Mouse (Mus musculus) mouse embryonic stem cell (cell line): ENCODE data around the gene Stat5a.

Experiments
- in situ Hi-C, 2 experiments: fragments of 300-500 bp; cut with MboI; formaldehyde crosslinking; loops; 1 replicate in 1 of 2; 3 replicates in 1 of 2; pipeline ENCODE4 v1.14.3; 2019 to 2020; ENCODE audit warnings: low sequenced_read_pairs in 2 of 2, low pct_unique_long_range_greater_than_20kb in 1 of 2, mixed read lengths in 1 of 2; ENCODE audit not compliant: unreplicated experiment in 1 of 2

The Stat5a gene

GRCm38 (mm10) chr11:100858935-100859578 lies at the start of gene Stat5a:
Gene Stat5a, plus strand, starts transcription at chr11:100859351.
- in situ Hi-C loops: loop anchor here (25.0 kb wide), 1 partner anchor 203 kb away; the partner anchor contains the start of gene Naglu (in 2 of the 2)

DNA sequence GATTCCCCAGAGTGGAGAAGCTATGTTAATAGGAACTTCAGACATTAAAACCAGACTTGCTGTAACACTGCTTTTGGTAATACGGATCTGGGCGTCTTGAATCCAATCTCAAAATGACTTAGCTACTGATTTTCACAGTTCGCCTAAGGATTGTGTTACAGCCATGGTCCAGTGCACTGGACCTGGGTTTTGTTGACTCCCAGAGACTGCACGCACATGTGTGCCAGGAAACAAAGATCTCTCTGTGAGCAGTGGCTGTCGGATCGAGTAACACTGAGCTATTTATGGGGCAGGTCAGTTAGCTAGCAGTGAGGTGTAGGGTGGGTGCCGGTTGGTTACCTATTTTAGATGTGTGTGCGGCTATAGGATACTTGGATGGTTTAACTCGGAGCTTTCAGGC lies 48.6 kb upstream of the Stat5a start:
- in situ Hi-C loops: no loop called here

- in situ Hi-C loops: no loop called here
These were observed 48.0 kb upstream of the Stat5a start for GRCm38 (mm10) chr11:100811132-100811531.

DNA sequence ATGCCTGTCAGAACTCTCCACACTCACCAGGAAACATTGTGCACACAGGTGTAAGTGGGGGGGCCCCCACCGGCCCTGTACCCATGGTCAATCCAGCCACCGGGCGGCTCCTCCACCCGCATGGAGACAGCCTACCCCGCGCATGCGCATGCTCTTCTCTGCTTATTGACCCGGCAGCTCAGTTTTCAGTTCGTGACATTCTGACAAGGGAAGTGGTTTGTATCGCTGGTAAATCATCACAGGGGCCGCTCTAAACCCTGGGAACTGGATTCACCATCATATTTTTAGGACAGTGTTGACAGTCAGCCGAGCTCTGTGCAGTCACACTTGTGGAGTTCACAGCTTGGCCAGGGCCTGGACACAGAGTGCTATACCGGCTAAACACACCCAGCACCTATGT lies 44.7 kb upstream of the Stat5a start:
- in situ Hi-C loops: no loop called here

GRCm38 (mm10) chr11:100816342-100816741 lies 42.8 kb upstream of the Stat5a start:
- in situ Hi-C loops: no loop called here

GRCm38 (mm10) chr11:100816801-100817200 lies 42.4 kb upstream of the Stat5a start:
- in situ Hi-C loops: no loop called here

DNA sequence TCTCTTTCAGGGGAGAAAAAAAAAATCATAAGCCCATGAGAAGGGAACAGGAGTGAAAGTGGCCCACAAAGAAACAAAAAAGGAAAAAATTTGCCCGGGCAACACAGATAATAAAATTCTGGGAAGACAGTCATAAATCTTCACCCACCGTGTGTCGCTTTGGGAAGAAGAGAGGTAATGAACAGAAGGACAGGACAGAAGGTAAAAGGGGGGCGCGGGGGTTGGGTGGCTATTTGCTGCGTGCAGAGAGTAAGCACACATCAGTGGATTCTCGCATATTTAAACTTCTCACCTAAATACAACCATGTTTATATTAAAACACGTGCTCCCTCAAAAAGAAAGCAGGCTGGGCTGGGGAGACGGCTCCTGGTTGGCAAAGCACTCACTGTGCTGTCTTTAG lies 41.8 kb upstream of the Stat5a start:
- in situ Hi-C loops: no loop called here

GRCm38 (mm10) chr11:100818359-100819012 lies 40.7 kb upstream of the Stat5a start:
- in situ Hi-C loops: no loop called here

DNA sequence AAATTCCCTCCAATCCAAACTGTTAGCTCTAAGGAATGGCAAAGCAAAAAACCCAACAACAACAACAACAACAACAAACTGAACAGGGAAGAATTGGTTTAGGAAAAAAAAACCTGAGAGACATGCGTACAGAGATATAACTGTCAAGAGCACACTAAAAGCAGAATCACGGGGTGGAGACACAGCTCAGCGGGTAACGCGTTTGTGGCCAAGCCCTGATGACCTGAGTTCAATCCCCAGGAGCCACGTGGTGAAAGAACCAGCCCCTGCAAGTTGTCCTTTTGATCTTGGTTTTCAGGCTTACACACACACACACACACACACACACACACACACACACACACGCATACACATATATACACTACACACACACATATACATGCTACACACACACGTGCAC lies 40.1 kb upstream of the Stat5a start:
- in situ Hi-C loops: no loop called here

DNA sequence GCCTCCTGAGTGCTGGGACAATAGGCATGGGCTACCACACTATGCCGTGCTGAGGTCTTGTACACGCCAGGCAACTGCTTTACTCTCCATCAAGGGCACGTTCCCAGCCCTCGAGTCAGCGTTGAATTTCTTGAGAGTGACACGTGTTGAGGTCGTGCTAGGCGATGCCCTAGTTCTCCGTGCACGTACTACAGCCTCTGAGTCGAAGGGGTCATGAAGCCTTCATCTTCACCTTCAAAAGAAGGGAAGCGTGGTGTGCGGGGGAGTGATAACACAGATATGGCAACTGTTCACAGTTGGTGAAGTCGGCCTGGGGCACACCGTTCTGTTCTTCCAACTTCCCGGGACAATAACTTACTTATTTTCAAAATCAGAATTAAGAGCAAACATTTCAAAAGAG lies 39.5 kb upstream of the Stat5a start:
- in situ Hi-C loops: no loop called here

DNA sequence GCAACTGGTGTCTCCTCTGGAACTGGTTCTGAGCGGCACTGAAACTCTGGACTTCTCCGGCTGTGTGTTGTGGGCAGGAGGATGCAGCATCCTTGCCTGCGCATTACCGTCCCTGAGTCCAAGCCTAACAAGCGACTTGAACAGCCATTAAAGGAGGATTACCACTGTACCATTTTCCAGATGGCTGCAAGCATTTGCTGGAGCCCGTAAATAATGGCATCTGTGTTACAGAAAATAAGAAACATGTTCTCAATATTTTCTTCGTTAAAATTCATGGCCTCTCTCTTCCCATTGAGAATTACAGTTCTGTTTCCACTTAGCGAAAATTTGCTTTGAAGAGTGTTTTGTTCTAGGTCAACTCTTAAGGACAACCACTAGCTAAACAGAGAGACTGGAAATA lies 39.1 kb upstream of the Stat5a start:
- in situ Hi-C loops: no loop called here

DNA sequence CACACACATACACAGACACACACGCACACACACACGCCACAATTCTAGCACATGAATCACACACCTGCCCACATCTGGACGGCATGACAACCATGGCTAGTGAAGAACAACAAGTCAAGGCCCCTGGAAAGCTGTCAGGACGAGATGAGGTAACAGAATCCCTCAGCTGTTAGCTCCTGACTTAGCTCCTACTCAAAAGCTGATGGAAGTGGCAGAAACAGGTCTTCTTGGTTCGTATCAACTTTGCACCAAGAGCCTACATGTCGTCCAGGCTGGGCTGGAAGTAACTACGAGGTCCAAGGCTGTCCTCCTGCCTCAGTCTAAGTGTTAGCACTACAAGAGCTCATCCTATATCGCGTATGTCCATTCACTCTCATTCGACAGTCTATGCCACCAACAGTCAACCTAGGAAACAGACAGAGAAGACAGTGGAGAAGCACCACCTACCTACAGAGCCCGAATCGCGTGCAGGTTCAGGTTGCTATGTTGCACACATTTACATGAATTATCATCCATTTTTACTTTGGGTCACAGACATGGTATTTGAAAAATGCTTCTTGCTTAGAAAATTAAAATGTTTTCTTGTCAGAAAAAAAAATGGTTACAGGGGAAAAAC lies 37.4 kb upstream of the Stat5a start:
- in situ Hi-C loops: no loop called here

DNA sequence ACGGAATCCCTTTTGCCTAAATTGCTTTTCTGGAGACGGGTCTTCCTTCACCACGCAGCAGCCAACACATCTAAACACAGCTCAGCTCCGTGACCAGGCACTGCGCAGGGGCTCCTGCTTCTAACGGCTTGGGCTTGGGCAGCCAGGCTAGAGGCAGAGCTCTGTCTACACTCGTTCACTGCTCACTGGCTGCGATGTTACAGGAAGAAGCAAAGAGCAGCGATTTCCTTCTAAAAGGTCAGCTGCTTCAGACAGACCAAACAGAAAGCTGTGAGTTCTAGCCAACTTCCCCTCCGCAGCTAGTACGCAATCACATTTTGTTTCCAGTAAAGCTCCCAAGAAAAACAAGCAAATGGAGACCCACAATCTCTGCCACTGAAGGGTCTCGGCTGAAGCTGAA lies 36.8 kb upstream of the Stat5a start:
- in situ Hi-C loops: no loop called here

GRCm38 (mm10) chr11:100823543-100824313 lies 35.4 kb upstream of the Stat5a start:
- in situ Hi-C loops: no loop called here

DNA sequence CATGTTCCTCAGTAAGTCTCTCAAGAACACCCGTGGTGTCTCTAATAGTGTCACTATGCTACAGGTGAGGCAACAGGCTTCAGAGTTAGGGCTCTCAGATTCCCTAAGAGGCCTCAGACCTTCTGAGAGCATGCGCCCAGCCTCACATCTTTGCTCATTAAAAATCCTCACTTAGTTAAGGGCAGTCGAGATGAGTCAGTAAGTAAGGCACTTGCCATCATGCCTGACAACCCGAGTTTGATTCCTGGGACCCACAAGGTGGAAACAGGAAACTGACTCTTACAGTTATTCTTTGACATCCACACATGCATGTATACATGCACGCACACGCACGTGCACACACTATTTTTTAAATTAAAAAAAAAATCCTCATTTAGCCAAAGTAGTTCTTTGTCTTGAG lies 34.7 kb upstream of the Stat5a start:
- in situ Hi-C loops: no loop called here

DNA sequence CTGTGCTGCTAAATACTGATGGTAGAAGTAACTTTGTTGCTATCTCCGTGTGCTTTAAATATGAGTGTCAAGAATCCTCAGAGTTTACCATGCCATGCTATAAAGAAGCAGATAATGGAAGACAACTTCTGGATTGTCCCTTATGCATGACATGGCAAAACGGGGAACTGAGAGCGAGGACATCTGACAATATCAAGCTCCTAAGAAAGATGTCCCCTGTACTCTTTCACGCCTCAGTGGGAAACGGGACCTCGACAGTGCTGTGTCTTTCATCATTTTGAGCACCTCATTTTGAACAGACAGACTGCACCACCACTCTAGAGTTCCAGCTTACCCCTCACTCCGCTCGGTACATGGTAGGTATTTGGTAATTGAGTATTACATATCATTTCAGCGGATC lies 33.7 kb upstream of the Stat5a start:
- in situ Hi-C loops: no loop called here

DNA sequence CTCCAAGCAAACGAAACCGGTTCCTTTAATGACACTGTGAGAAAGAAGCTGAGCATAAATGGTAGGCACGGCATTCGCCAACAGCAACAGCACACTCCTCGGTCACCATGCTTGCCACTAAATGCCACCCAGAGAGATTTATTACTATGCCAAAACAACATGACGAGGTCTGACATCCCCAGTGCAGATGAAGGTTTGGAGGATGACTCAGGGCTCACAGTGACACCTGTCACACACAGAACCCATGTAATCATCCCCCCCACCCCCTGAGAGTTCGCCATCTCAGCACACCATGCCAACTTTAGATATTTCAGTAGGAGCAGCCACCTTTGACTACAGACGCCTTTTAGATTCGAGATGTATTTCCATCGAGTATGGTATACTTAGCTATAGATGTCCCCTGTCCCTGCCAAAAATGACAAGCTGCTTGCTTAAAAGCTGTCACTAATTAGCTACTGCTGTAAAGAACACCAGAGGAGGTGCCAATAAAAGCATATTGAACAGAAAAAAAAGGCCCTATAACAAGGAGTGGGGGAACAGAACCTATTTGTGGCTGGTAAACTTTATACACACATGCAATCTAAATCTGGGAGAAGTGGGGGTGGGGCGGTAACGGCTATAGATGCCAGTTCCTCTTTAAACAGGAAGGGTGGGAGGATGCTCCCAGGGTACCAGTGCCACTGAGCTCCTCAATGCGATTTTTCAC lies 32.8 kb upstream of the Stat5a start:
- in situ Hi-C loops: no loop called here

DNA sequence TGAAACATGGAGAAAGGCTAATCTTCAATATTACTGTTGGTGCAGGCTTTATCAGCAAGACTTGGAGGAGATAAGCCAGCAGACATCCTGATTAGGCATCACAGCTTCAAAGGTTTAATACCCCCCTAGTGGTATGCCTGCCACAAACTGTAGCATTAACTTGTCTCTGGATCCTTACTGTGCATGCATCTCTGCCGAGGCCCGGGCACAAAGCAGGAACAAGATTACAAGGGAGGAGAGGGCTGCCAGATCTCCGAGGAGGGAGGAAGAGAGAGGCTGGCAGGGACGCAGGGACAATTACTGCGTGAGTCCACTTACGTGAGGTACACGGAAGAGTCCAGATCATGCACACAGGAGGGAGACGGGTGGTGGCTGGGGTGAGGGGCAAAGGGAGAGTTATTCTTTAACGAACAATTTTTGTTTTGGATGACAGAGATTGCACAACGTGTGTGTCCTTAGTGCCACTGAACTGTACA lies 30.4 kb upstream of the Stat5a start:
- in situ Hi-C loops: no loop called here

DNA sequence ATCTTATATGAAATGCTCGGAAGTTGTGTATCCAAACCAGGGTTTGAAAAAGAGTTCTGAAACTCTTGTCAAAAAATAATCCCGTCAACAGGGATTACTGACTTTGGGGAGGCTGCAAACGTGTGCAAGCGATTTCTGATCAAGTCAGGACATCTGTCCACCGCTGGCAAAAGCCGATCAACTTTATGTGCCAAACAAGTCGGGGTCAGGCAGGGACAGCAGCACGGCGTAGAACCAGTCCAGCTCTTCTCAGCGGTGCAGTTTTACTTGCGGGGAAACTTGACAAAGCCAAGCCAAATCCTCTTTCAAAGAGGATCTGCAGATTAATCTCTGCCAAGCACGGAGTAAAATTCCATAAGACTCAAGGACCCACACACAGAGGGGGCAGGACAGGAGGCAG lies 29.5 kb upstream of the Stat5a start:
- in situ Hi-C loops: no loop called here
